Mouse (Mus musculus) stomach, postnatal 0 days (tissue): ENCODE data around the gene Bsn. TPM values are rescaled to one million over a fixed set of nuclear protein-coding genes. Genes with fewer than 3 reads are reported as not detected.
"Not testable (repeated sequence)": the region's sequence is repeated elsewhere in the genome, so short reads cannot be mapped to it uniquely, and the experiment has no call there.

ENCODE experiments used
- ATAC-seq: fragments of 200-750 bp; cut with Nextera tagmentation; 2 replicates; pipeline ENCODE4 v1.8.0; 2017; ENCODE audit not compliant: low FRiP score, low TSS enrichment
- DNase-seq: peaks from one replicate; pipeline ENCODE4 v3.0.0-alpha.2; 2016; ENCODE audit warnings: low spot score
- H3K27ac ChIP-seq: fragments of 300-500 bp; sonication (generic); replicated peaks from 2 replicates; pipeline ENCODE4 v1.5.1; 2014; ENCODE audit warnings: mild to moderate bottlenecking, control low read depth
- H3K27me3 ChIP-seq: fragments of 300-500 bp; sonication (generic); 2 replicates; pipeline ENCODE4 v1.6.1; 2014; ENCODE audit warnings: low read length; ENCODE audit not compliant: control insufficient read depth, insufficient read depth
- H3K36me3 ChIP-seq: fragments of 300-500 bp; sonication (generic); 2 replicates; pipeline ENCODE4 v1.6.1; 2014; ENCODE audit warnings: low read length, mixed read lengths; ENCODE audit not compliant: control insufficient read depth, insufficient read depth
- H3K4me1 ChIP-seq: fragments of 300-500 bp; sonication (generic); replicated peaks from 2 replicates; pipeline ENCODE4 v1.6.1; 2014; ENCODE audit warnings: antibody characterized with exemption; ENCODE audit not compliant: control insufficient read depth, insufficient read depth
- H3K4me2 ChIP-seq: fragments of 300-500 bp; sonication (generic); replicated peaks from 2 replicates; pipeline ENCODE4 v1.6.1; 2014; ENCODE audit warnings: low read depth, mild to moderate bottlenecking, control low read depth, moderate library complexity
- H3K4me3 ChIP-seq: fragments of 300-500 bp; sonication (generic); 2 replicates; pipeline ENCODE4 v1.5.1; 2014; ENCODE audit warnings: low read depth, low read length, control low read depth
- H3K9ac ChIP-seq: fragments of 300-500 bp; sonication (generic); 2 replicates; pipeline ENCODE4 v1.6.1; 2014; ENCODE audit warnings: mild to moderate bottlenecking, low read length, control low read depth, mixed read lengths
- H3K9me3 ChIP-seq: fragments of 300-500 bp; sonication (generic); 2 replicates; pipeline ENCODE4 v1.6.1; 2016; ENCODE audit warnings: low read length; ENCODE audit not compliant: control insufficient read depth
- CTCF ChIP-seq: IDR thresholded peaks from 2 replicates; pipeline ENCODE4 v1.5.1; 2016; ENCODE audit warnings: antibody characterized with exemption, low read depth, mild to moderate bottlenecking, moderate library complexity
- EP300 ChIP-seq: optimal IDR thresholded peaks from 2 replicates; pipeline ENCODE3; 2016; ENCODE audit warnings: antibody characterized with exemption
- WGBS: fragments of 180-500 bp; shearing (Covaris S2); extraction: QIAGEN DNeasy Blood & Tissue Kit; methylation state at CpG from one replicate; pipeline ENCODE4 v1.1.7; 2014; 5-methylcytosine and 5-hydroxymethylcytosine counted together
- polyA plus RNA-seq: library from polyadenylated mRNA; unstranded; fragments of >200 nt; fragmentation: Nextera tagmentation; extraction: Ambion mirVana; gene quantifications from 2 replicates; pipeline ENCODE4 v1.2.1, GENCODE M21; 2015

The Bsn gene
- polyA plus RNA-seq, 1 experiment from 2014 or later: 1.6 TPM

DNA sequence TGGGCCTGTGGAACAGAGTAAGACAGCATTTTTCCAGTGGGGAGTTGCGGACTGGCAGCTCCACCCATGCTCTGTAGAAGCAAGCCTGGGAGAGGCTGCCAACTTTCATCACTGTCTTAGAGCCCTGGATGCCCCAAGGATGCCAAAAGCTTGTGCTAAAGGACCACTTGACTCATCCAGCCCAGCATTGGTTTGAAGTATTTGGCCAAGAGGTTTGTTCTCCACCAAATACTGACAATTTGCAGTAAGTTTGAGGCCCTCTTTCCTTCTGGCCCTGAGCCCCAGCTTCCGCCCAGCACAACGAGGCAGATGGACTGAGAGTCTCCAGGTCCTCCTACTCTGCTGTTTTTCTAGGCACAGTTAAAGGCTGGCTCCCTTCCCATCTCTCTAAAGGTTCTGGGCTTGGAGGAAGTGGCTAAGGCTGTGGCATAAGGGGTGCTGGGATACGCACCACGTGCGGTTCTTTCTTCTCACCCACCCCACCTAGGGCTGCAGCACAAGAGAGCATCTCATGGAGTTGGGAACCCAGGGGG, 53.2 kb downstream of the Bsn start:
- no peak overlapping the region for H3K4me3 ChIP-seq
- H3K4me1 ChIP-seq: no peaks in the 10 kb centered on the region; the same call in 1 of the 2 replicates
- DNase-seq: no peak
- H3K9ac ChIP-seq: no peak overlapping the region
- no peaks in the 10 kb centered on the region for H3K27me3 ChIP-seq
- ATAC-seq: peak; percentile 24; the same call in 1 of the 2 replicates
- H3K27ac ChIP-seq: no peak overlapping the region
- H3K4me2 ChIP-seq: no peak overlapping the region
- H3K36me3 ChIP-seq: no peaks in the 10 kb centered on the region
- TF ChIP-seq CTCF: no peak
- no peak for TF ChIP-seq EP300
- no peaks in the 10 kb centered on the region for H3K9me3 ChIP-seq
- 58% methylated on average over 6 of the region's 6 CpGs for WGBS

- DNase-seq (no peak), ATAC-seq (no peak)
- WGBS: 58% methylated on average over 1 of the region's 1 CpGs
- H3K9ac ChIP-seq: no peak overlapping the region
- H3K4me1 ChIP-seq: no peaks in the 10 kb centered on the region; the same call in 1 of the 2 replicates
- TF ChIP-seq EP300 (no peak), CTCF (peak; percentile 68)
- H3K9me3 ChIP-seq: no peaks in the 10 kb centered on the region
- H3K4me3 ChIP-seq: no peak overlapping the region
- H3K27ac ChIP-seq: no peak overlapping the region
- no peak overlapping the region for H3K4me2 ChIP-seq
- H3K36me3 ChIP-seq: no peaks in the 10 kb centered on the region
- no peaks in the 10 kb centered on the region for H3K27me3 ChIP-seq
Measured at GRCm38 (mm10) chr9:108136225-108136624, 54.0 kb downstream of the Bsn start.

DNA sequence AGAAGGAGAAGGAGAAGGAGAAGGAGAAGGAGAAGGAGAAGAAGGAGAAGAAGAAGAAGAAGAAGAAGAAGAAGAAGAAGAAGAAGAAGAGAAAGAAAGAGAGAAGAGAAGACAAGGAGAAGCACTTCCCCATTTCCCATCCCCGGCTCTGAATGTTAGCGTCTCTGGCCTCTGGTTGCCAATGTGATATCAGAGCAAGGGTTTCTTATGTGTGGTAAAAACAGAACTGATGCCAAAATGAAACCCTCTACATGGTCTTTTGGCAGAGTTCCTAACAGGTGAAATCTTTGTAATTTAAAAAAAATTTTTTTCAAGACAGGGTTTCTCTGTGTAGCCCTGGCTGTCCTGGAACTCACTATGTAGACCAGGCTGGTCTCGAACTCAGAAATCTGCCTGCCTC, 54.5 kb downstream of the Bsn start:
- H3K36me3 ChIP-seq, ATAC-seq, H3K4me3 ChIP-seq, H3K4me2 ChIP-seq, H3K9me3 ChIP-seq, H3K4me1 ChIP-seq, DNase-seq, H3K27me3 ChIP-seq, H3K27ac ChIP-seq, H3K9ac ChIP-seq: not testable (repeated sequence)
- 85% methylated on average over 3 of the region's 3 CpGs for WGBS

- Histone ChIP-seq H3K9me3 (no peaks in the 10 kb centered on the region), H3K9ac (no peak overlapping the region), H3K36me3 (no peaks in the 10 kb centered on the region), H3K27me3 (no peaks in the 10 kb centered on the region), H3K4me2 (no peak overlapping the region), H3K4me3 (no peak overlapping the region), H3K4me1 (no peaks in the 10 kb centered on the region; the same call in 1 of the 2 replicates), H3K27ac (no peak overlapping the region)
- no peak for TF ChIP-seq EP300
- TF ChIP-seq CTCF: no peak
- 38% methylated on average over 1 of the region's 1 CpGs for WGBS
- no peak for DNase-seq
- ATAC-seq: peak; percentile 36
Measured at GRCm38 (mm10) chr9:108133478-108133877, 56.7 kb downstream of the Bsn start.

DNA sequence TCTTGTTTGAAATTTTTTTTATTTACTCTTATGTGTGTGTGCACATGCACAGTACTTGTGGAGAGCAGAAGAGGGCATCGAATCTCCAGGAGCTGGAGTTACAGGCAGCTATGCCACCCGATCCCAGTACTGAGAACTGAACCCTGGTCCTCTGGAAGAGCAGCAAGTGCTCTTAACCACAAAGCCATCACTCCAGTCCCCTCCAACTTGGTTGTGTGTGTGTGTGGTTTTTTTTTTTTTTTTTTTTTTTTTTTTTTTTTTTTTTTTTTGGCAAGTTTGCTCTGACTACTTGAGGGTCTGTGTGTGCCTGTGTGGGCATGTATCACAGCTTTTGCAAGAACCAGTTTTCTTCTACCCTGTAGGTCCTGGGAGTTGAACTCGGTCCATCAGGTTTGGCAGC, 57.8 kb downstream of the Bsn start:
- no peak overlapping the region for H3K4me3 ChIP-seq
- no peaks in the 10 kb centered on the region for H3K27me3 ChIP-seq
- H3K9ac ChIP-seq: no peak overlapping the region
- no peak overlapping the region for H3K27ac ChIP-seq
- no peak overlapping the region for H3K4me2 ChIP-seq
- ATAC-seq (no peak), DNase-seq (no peak)
- H3K9me3 ChIP-seq: no peaks in the 10 kb centered on the region
- TF ChIP-seq CTCF: no peak
- no peak for TF ChIP-seq EP300
- no peaks in the 10 kb centered on the region; the same call in 1 of the 2 replicates for H3K4me1 ChIP-seq
- 88% methylated on average over 3 of the region's 3 CpGs for WGBS
- H3K36me3 ChIP-seq: no peaks in the 10 kb centered on the region

GRCm38 (mm10) chr9:108131502-108131901, 58.7 kb downstream of the Bsn start:
- no peak for ATAC-seq
- no peak for TF ChIP-seq CTCF
- no peak for TF ChIP-seq EP300
- Histone ChIP-seq H3K9ac (no peak overlapping the region), H3K4me3 (no peak overlapping the region), H3K4me1 (no peaks in the 10 kb centered on the region), H3K9me3 (no peaks in the 10 kb centered on the region), H3K27ac (no peak overlapping the region), H3K27me3 (no peaks in the 10 kb centered on the region), H3K36me3 (no peaks in the 10 kb centered on the region), H3K4me2 (no peak overlapping the region)
- 78% methylated on average over 5 of the region's 5 CpGs for WGBS
- DNase-seq: no peak
